Mouse (Mus musculus) spleen, adult 18-20 months (tissue): Measurements from ENCODE around the gene Crtam.

Source experiments
- DNase-seq, 2 experiments: peaks; one replicate each; pipeline ENCODE4 v3.0.0; 2022; ENCODE audit warnings: mixed read lengths in 2 of 2

Crtam gene

GRCm38 (mm10) chr9:41004415-41004814 is at the start of gene Crtam:
Gene Crtam, minus strand, starts transcription at chr9:41004628.
- DNase-seq, result no peak

- DNase-seq, result no peak
These were observed 49.7 kb upstream of the Crtam start for GRCm38 (mm10) chr9:41054166-41054565.

- no peak for DNase-seq
These were observed 49.0 kb upstream of the Crtam start for GRCm38 (mm10) chr9:41053478-41053877.

GRCm38 (mm10) chr9:41051080-41051932 is 46.9 kb upstream of the Crtam start:
- DNase-seq, result no peak

- DNase-seq, result no peak
These were observed 46.1 kb upstream of the Crtam start for GRCm38 (mm10) chr9:41050331-41051079.

- no peak for DNase-seq
These were observed 44.9 kb upstream of the Crtam start for GRCm38 (mm10) chr9:41049282-41049681.

- no peak for DNase-seq
These were observed 44.4 kb upstream of the Crtam start for GRCm38 (mm10) chr9:41048820-41049219.

- no peak for DNase-seq
These were observed 43.8 kb upstream of the Crtam start for GRCm38 (mm10) chr9:41048216-41048615.

- DNase-seq, result no peak
These were observed 43.2 kb upstream of the Crtam start for GRCm38 (mm10) chr9:41047654-41048053.

- DNase-seq, result peak; percentile 36 to 79
These were observed 40.2 kb upstream of the Crtam start for GRCm38 (mm10) chr9:41044626-41045025.

GRCm38 (mm10) chr9:41043641-41044040 is 39.2 kb upstream of the Crtam start:
- DNase-seq, result no peak

GRCm38 (mm10) chr9:41041404-41041803 is 37.0 kb upstream of the Crtam start:
- DNase-seq, result no peak

- no peak for DNase-seq
These were observed 33.8 kb upstream of the Crtam start for GRCm38 (mm10) chr9:41038150-41038664.

GRCm38 (mm10) chr9:41031590-41032489 is 27.4 kb upstream of the Crtam start:
- DNase-seq, result no peak

- DNase-seq, result no peak
These were observed 25.4 kb upstream of the Crtam start for GRCm38 (mm10) chr9:41029827-41030226.

GRCm38 (mm10) chr9:41028470-41028869 is 24.0 kb upstream of the Crtam start:
- peak in 1 of 2 experiments; percentile 53 for DNase-seq

GRCm38 (mm10) chr9:41021690-41022089 is 17.3 kb upstream of the Crtam start:
- no peak for DNase-seq

GRCm38 (mm10) chr9:41020486-41020885 is 16.1 kb upstream of the Crtam start:
- no peak for DNase-seq

GRCm38 (mm10) chr9:41014512-41014911 is 10.1 kb upstream of the Crtam start:
- DNase-seq, result no peak

- no peak for DNase-seq
These were observed 8.0 kb upstream of the Crtam start for GRCm38 (mm10) chr9:41012456-41012855.

- no peak for DNase-seq
These were observed 7.3 kb upstream of the Crtam start for GRCm38 (mm10) chr9:41011512-41012436.

- no peak for DNase-seq
These were observed 3.4 kb upstream of the Crtam start for GRCm38 (mm10) chr9:41007785-41008184.
